9 mouse cellular contexts compared by ENCODE assay signal in the genomic region with DNA sequence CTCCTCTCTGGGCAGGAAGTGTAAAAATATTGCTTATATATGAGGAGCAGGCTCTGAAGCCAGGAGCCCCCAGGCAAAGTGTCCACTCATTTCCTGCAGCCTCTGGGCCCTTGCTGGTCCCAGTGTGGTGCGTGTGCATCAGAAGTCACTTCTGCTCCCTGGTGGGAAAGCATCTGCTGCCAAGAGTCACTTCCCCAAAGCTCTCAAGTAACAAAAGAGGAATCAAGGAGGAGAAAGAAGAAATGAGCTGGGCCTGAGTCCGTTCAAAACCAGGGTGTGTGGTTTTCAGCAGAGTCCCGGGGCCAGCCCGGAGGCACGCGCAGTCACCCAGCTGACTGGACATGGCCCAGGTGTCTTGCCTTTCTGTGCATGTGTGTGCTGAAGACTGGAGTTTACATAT. TPM values are rescaled to one million over a fixed set of nuclear protein-coding genes. Genes with fewer than 3 reads are reported as not detected.
A peak's percentile ranks its signal among the peaks of the same experiment; 100 is the strongest.
DNase-seq lines count a peak whose midpoint lies in the region; ATAC-seq lines count a peak whose summit lies in the region.
"Had no signal": no experiment of that assay in that cellular context is flagged by ENCODE, and none has a peak within 500 bp of the region (broad histone marks: within the 10 kb centered on the region; RNA-seq: fewer than 3 reads in every experiment).

No protein-coding gene starts in this region.

- no peaks in the 10 kb centered on the region for H3K9me3 ChIP-seq in forebrain, embryonic 15.5 days
- H3K9me3 ChIP-seq in forebrain, embryonic 16.5 days (ENCODE audit: control insufficient read depth, low read length) = no peaks in the 10 kb centered on the region
- no peaks in the 10 kb centered on the region for H3K9me3 ChIP-seq in heart, embryonic 11.5 days (replicated peaks; ENCODE audit: control insufficient read depth, low read length)
- no peaks in the 10 kb centered on the region for H3K9me3 ChIP-seq in liver, embryonic 13.5 days (replicated peaks)
- H3K9me3 ChIP-seq: embryonic facial prominence, embryonic 12.5 days had no signal

- H3K27me3 ChIP-seq in forebrain, embryonic 15.5 days = no peaks in the 10 kb centered on the region
- no peaks in the 10 kb centered on the region for H3K27me3 ChIP-seq in forebrain, embryonic 16.5 days (replicated peaks; ENCODE audit: control insufficient read depth, insufficient read depth, low read length)
- H3K27me3 ChIP-seq in heart, embryonic 11.5 days (ENCODE audit: control insufficient read depth, insufficient read depth, low read length) = no peaks in the 10 kb centered on the region
- H3K27me3 ChIP-seq in liver, embryonic 13.5 days = no peaks in the 10 kb centered on the region
- H3K27me3 ChIP-seq: embryonic facial prominence, embryonic 12.5 days had no signal

- 81% methylated on average over 6 of the region's 6 CpGs for WGBS in forebrain, embryonic 15.5 days
- WGBS in forebrain, embryonic 16.5 days = 76% methylated on average over 6 of the region's 6 CpGs
- WGBS in heart, embryonic 11.5 days (ENCODE audit: insufficient replicate concordance) = 71% methylated on average over 6 of the region's 6 CpGs
- 37% methylated on average over 6 of the region's 6 CpGs for WGBS in liver, embryonic 13.5 days (ENCODE audit: insufficient replicate concordance)

- no peak for ATAC-seq in forebrain, embryonic 15.5 days (replicated peaks)
- ATAC-seq in forebrain, embryonic 16.5 days = no peak
- ATAC-seq in heart, embryonic 11.5 days (replicated peaks; ENCODE audit: insufficient number of reproducible peaks, low FRiP score, low TSS enrichment) = no peak
- 0 out of 2 replicates have a peak, but pooled peaks have one; percentile 42 for ATAC-seq in liver, embryonic 13.5 days (ENCODE audit: low read depth)

- no peak overlapping the region for H3K4me3 ChIP-seq in forebrain, embryonic 15.5 days
- H3K4me3 ChIP-seq in forebrain, embryonic 16.5 days (replicated peaks; ENCODE audit: low read length) = no peak overlapping the region
- no peak overlapping the region for H3K4me3 ChIP-seq in heart, embryonic 11.5 days (ENCODE audit: low read depth, low read length)
- H3K4me3 ChIP-seq in liver, embryonic 13.5 days (replicated peaks) = no peak overlapping the region
- H3K4me3 ChIP-seq: embryonic facial prominence, embryonic 12.5 days had no signal

- H3K4me2 ChIP-seq in forebrain, embryonic 15.5 days (replicated peaks) = no peak overlapping the region
- H3K4me2 ChIP-seq in forebrain, embryonic 16.5 days (ENCODE audit: low read length) = no peak overlapping the region
- no peak overlapping the region for H3K4me2 ChIP-seq in heart, embryonic 11.5 days
- H3K4me2 ChIP-seq in liver, embryonic 13.5 days = no peak overlapping the region
- H3K4me2 ChIP-seq: embryonic facial prominence, embryonic 12.5 days had no signal

- no peaks in the 10 kb centered on the region for H3K36me3 ChIP-seq in forebrain, embryonic 15.5 days
- no peaks in the 10 kb centered on the region for H3K36me3 ChIP-seq in forebrain, embryonic 16.5 days (ENCODE audit: control insufficient read depth, insufficient read depth)
- no peaks in the 10 kb centered on the region for H3K36me3 ChIP-seq in heart, embryonic 11.5 days (ENCODE audit: control insufficient read depth, insufficient read depth, low read length)
- H3K36me3 ChIP-seq in liver, embryonic 13.5 days = no peaks in the 10 kb centered on the region
- H3K36me3 ChIP-seq: embryonic facial prominence, embryonic 12.5 days had no signal

- peak overlapping the region; percentile 1; the same call in 1 of the 2 replicates for H3K27ac ChIP-seq in forebrain, embryonic 15.5 days (replicated peaks)
- H3K27ac ChIP-seq in forebrain, embryonic 16.5 days (ENCODE audit: low read length) = no peak overlapping the region; the same call in none of the 2 replicates
- 0 out of 2 replicates have a peak overlapping the region, but pooled peaks have one; percentile 43 for H3K27ac ChIP-seq in heart, embryonic 11.5 days (ENCODE audit: low read depth, low read length)
- peak overlapping the region; percentile 51 for H3K27ac ChIP-seq in liver, embryonic 13.5 days
- H3K27ac ChIP-seq: embryonic facial prominence, embryonic 12.5 days had no signal

- H3K9ac ChIP-seq in forebrain, embryonic 15.5 days (replicated peaks) = no peak overlapping the region
- no peak overlapping the region for H3K9ac ChIP-seq in forebrain, embryonic 16.5 days (replicated peaks; ENCODE audit: low read depth, low read length)
- H3K9ac ChIP-seq in heart, embryonic 11.5 days (ENCODE audit: low read depth, low read length) = no peak overlapping the region
- H3K9ac ChIP-seq in liver, embryonic 13.5 days = no peak overlapping the region
- H3K9ac ChIP-seq: embryonic facial prominence, embryonic 12.5 days had no signal

- peaks cover 10% of the 10 kb centered on the region for H3K4me1 ChIP-seq in forebrain, embryonic 15.5 days
- peaks cover 10% of the 10 kb centered on the region; the same call in 1 of the 2 replicates for H3K4me1 ChIP-seq in forebrain, embryonic 16.5 days (replicated peaks; ENCODE audit: control insufficient read depth, insufficient read depth, low read length)
- peaks cover 14% of the 10 kb centered on the region for H3K4me1 ChIP-seq in heart, embryonic 11.5 days (ENCODE audit: control insufficient read depth, insufficient read depth, low read length)
- peaks cover 26% of the 10 kb centered on the region for H3K4me1 ChIP-seq in liver, embryonic 13.5 days (replicated peaks)

- DNase-seq in 3134 (ENCODE audit: extremely low read depth, insufficient read length, low spot score) = peak; percentile 70
- DNase-seq in liver, embryonic 13.5 days = no peak
- no peak for DNase-seq in testis, postnatal 14 days (ENCODE audit: low spot score)
- no peak for DNase-seq in T-cell, adult 2 months (ENCODE audit: low spot score)
- no peak for DNase-seq in embryo, embryonic 9.5 days (ENCODE audit: extremely low spot score)

RNA-seq across cellular contexts. Expression of gene Snn, which starts 54.6 kb away (rescaled TPM):
- 156 and 171 TPM in 2 replicates for polyA plus RNA-seq in forebrain, embryonic 15.5 days (2015; fragmentation: Nextera tagmentation; extraction: Ambion mirVana)
- polyA plus RNA-seq in forebrain, embryonic 16.5 days (2015; fragmentation: Nextera tagmentation; extraction: Ambion mirVana) = 171 and 175 TPM in 2 replicates
- polyA plus RNA-seq in heart, embryonic 11.5 days (2014; fragmentation: Nextera tagmentation; extraction: Ambion mirVana) = 44.7 and 45.8 TPM in 2 replicates
- polyA plus RNA-seq in liver, embryonic 13.5 days (2015; fragmentation: Nextera tagmentation; extraction: Ambion mirVana) = 2.5 and 3.0 TPM in 2 replicates

RNA-seq across cellular contexts. Expression of gene Litaf, which starts 59.9 kb away (rescaled TPM):
- 48.2 and 48.5 TPM in 2 replicates for polyA plus RNA-seq in forebrain, embryonic 15.5 days (2015; fragmentation: Nextera tagmentation; extraction: Ambion mirVana)
- polyA plus RNA-seq in forebrain, embryonic 16.5 days (2015; fragmentation: Nextera tagmentation; extraction: Ambion mirVana) = 39.6 and 48.1 TPM in 2 replicates
- polyA plus RNA-seq in heart, embryonic 11.5 days (2014; fragmentation: Nextera tagmentation; extraction: Ambion mirVana) = 61.6 and 63.8 TPM in 2 replicates
- polyA plus RNA-seq in liver, embryonic 13.5 days (2015; fragmentation: Nextera tagmentation; extraction: Ambion mirVana) = 31.6 and 34.1 TPM in 2 replicates

Comparison
In these comparisons a context has a peak if more than half of its experiments do, and no peak if none do; other contexts are left out.
1. RNA of gene Snn, which starts 54.6 kb away (polyA plus RNA-seq): 171 to 175 TPM in forebrain, embryonic 16.5 days, 156 to 171 TPM in forebrain, embryonic 15.5 days and 44.7 to 45.8 TPM in heart, embryonic 11.5 days; 2.5 to 3.0 TPM in liver, embryonic 13.5 days; every median in the first group is over 10 times any median in the second.